Mouse (Mus musculus) cerebellum, adult 2 months (tissue): ENCODE measurements around the gene Psma3. TPM values are rescaled to one million over a fixed set of nuclear protein-coding genes. Genes with fewer than 3 reads are reported as not detected.
"Not testable (repeated sequence)": the region's sequence is repeated elsewhere in the genome, so short reads cannot be mapped to it uniquely, and the experiment has no call there.

ENCODE experiments used
- DNase-seq, 2 experiments: peaks; one replicate each; pipeline ENCODE4 v3.0.0; 2021
- H3K27ac ChIP-seq: fragments of 200-500 bp; 2 replicates; pipeline ENCODE4 v1.5.1; 2012; ENCODE audit warnings: low read length, control low read depth, inconsistent platforms; ENCODE audit not compliant: insufficient read depth
- H3K27me3 ChIP-seq: fragments of 200-500 bp; 2 replicates; pipeline ENCODE4 v1.6.1; 2012; ENCODE audit warnings: inconsistent platforms, mild to moderate bottlenecking, low read length, moderate library complexity; ENCODE audit not compliant: control insufficient read depth, insufficient read depth
- H3K4me1 ChIP-seq: fragments of 200-500 bp; 2 replicates; pipeline ENCODE4 v1.6.1; 2011; ENCODE audit warnings: low read length; ENCODE audit not compliant: control insufficient read depth, insufficient read depth
- H3K4me3 ChIP-seq: fragments of 200-500 bp; replicated peaks from 2 replicates; pipeline ENCODE3; 2011; ENCODE audit warnings: mild to moderate bottlenecking, low read depth, low read length, control low read depth; ENCODE audit not compliant: insufficient read depth
- CTCF ChIP-seq: fragments of 200-500 bp; IDR thresholded peaks from 2 replicates; pipeline ENCODE4 v1.5.1; 2011; ENCODE audit warnings: low read depth, mild to moderate bottlenecking, control low read depth, low read length, moderate library complexity, borderline replicate concordance; ENCODE audit not compliant: insufficient read depth
- POLR2A ChIP-seq: fragments of 200-500 bp; IDR thresholded peaks from 2 replicates; pipeline ENCODE4 v1.6.1; 2011; ENCODE audit warnings: low read length, control low read depth, borderline replicate concordance; ENCODE audit not compliant: insufficient read depth
- WGBS: fragments of 180-500 bp; shearing (Covaris S2); methylation state at CpG from one replicate; pipeline ENCODE4 v1.1.7; 2018; 5-methylcytosine and 5-hydroxymethylcytosine counted together
- polyA plus RNA-seq: library from polyadenylated mRNA; depleted of rRNA; stranded (reverse); fragments of >200 nt; gene quantifications from 2 replicates; pipeline ENCODE4 v1.2.3, GENCODE M21; 2012

Gene Psma3
- polyA plus RNA-seq, 1 experiment: 184 TPM

DNA sequence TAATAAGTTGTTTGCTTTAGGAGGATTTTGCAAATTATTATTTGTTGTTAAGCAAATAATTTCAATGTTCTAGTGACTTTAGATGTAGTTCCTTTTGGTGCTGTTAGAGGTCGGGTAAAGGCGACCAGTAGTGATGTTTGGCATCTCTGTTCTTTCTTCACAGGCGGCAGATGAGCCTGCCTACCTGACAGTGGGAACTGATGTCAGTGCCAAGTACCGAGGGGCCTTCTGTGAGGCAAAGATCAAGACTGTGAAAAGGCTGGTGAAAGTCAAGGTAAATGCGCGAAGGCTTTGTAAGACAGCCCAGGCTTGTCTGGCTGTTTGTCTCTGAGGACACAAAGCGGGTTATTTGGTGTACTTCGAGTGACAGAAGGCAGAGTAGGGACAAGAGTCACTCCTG is 44.8 kb downstream of the Psma3 start:
- Histone ChIP-seq H3K4me1 (peaks cover 8% of the 10 kb centered on the region), H3K27ac (no peak overlapping the region), H3K27me3 (no peaks in the 10 kb centered on the region), H3K4me3 (no peak overlapping the region)
- WGBS: 19% methylated on average over 8 of the region's 8 CpGs
- TF ChIP-seq CTCF (no peak), POLR2A (no peak)
- peak in 1 of 2 experiments; percentile 23 for DNase-seq

- 97% methylated on average over 10 of the region's 10 CpGs for WGBS
- Histone ChIP-seq H3K4me1 (peaks cover 5% of the 10 kb centered on the region; the same call in 1 of the 2 replicates), H3K27me3 (no peaks in the 10 kb centered on the region), H3K4me3 (no peak overlapping the region), H3K27ac (no peak overlapping the region)
- no peak for DNase-seq
- TF ChIP-seq CTCF: no peak
- no peak for TF ChIP-seq POLR2A
Observed at GRCm38 (mm10) chr12:71024411-71024810, 50.0 kb downstream of the Psma3 start.

DNA sequence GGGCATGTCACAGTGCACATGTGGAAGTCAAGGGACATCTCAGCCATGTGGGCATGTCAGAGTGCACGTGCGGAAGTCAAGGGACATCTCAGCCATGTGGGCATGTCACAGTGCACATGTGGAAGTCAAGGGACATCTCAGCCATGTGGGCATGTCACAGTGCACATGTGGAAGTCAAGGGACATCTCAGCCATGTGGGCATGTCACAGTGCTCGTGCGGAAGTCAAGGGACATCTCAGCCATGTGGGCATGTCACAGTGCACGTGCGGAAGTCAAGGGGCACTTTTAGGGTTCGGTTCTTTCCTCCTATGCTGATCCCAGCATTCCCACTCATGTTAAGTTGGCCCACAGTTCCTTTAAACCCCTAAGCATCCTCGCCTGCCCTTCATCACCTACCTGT is 53.8 kb downstream of the Psma3 start:
- 90% methylated on average over 8 of the region's 8 CpGs for WGBS
- H3K4me1 ChIP-seq, DNase-seq, H3K4me3 ChIP-seq, H3K27ac ChIP-seq, H3K27me3 ChIP-seq: not testable (repeated sequence)

GRCm38 (mm10) chr12:71030260-71030659 is 55.8 kb downstream of the Psma3 start:
- Histone ChIP-seq H3K27me3 (no peaks in the 10 kb centered on the region), H3K4me3 (no peak overlapping the region), H3K27ac (no peak overlapping the region), H3K4me1 (no peaks in the 10 kb centered on the region)
- 86% methylated on average over 8 of the region's 8 CpGs for WGBS
- DNase-seq: no peak
- TF ChIP-seq POLR2A (no peak), CTCF (no peak)

- no peak for DNase-seq
- no peaks in the 10 kb centered on the region for H3K4me1 ChIP-seq
- H3K27ac ChIP-seq: no peak overlapping the region
- TF ChIP-seq CTCF (no peak), POLR2A (no peak)
- WGBS: 95% methylated on average over 5 of the region's 5 CpGs
- no peak overlapping the region for H3K4me3 ChIP-seq
- no peaks in the 10 kb centered on the region for H3K27me3 ChIP-seq
Observed at GRCm38 (mm10) chr12:71030722-71031121, 56.3 kb downstream of the Psma3 start.

GRCm38 (mm10) chr12:71035826-71036225 is 61.4 kb downstream of the Psma3 start:
- Histone ChIP-seq H3K4me1 (no peaks in the 10 kb centered on the region), H3K27ac (no peak overlapping the region), H3K27me3 (no peaks in the 10 kb centered on the region), H3K4me3 (no peak overlapping the region)
- WGBS: 92% methylated on average over 4 of the region's 4 CpGs
- no peak for TF ChIP-seq CTCF
- TF ChIP-seq POLR2A: no peak
- DNase-seq: no peak

DNA sequence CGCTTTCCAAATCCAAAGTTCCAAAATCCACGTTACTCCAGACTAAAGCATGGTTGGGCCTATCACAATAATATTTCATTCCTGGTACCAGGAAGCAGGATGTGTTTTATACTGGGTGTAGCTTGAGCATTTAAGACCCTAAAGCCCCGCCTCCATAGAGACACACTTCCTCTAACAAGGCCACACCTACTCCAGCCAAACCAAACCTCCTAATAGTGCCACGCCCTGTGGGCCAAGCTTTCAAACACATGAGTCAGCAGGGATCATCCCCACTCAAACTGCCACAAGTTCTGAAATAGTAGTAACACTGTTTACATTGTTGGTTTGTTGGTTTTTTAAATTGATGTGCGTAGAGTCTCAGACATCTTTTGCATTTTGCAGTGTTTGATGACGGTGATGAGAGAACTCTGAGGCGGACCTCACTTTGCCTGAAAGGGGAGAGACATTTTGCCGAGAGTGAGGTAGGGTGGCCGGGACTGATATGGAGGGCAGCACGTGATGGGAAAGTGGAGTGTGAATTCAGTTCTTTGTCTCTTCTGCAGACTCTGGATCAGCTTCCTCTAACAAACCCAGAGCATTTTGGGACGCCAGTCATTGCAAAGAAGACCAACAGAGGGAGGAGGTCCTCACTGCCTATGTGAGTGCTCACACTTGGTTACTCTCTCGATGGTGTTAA is 62.4 kb downstream of the Psma3 start:
- Histone ChIP-seq H3K4me3 (no peak overlapping the region), H3K27ac (no peak overlapping the region), H3K27me3 (no peaks in the 10 kb centered on the region), H3K4me1 (no peaks in the 10 kb centered on the region)
- TF ChIP-seq POLR2A (no peak), CTCF (no peak)
- DNase-seq: no peak
- WGBS: 92% methylated on average over 12 of the region's 12 CpGs

GRCm38 (mm10) chr12:71040462-71040861 is 66.0 kb downstream of the Psma3 start:
- WGBS: 87% methylated on average over 7 of the region's 7 CpGs
- TF ChIP-seq CTCF: no peak
- TF ChIP-seq POLR2A: no peak
- no peak overlapping the region for H3K27ac ChIP-seq
- no peaks in the 10 kb centered on the region for H3K27me3 ChIP-seq
- H3K4me1 ChIP-seq: no peaks in the 10 kb centered on the region
- DNase-seq: no peak
- H3K4me3 ChIP-seq: no peak overlapping the region

GRCm38 (mm10) chr12:71042451-71042850 is 68.0 kb downstream of the Psma3 start:
- Histone ChIP-seq H3K4me1 (no peaks in the 10 kb centered on the region), H3K27ac (no peak overlapping the region), H3K4me3 (no peak overlapping the region), H3K27me3 (no peaks in the 10 kb centered on the region)
- no peak for TF ChIP-seq POLR2A
- TF ChIP-seq CTCF: no peak
- WGBS: 95% methylated on average over 1 of the region's 1 CpGs
- no peak for DNase-seq
